Mouse (Mus musculus) stomach, postnatal 0 days (tissue): Measurements from ENCODE around the gene App. TPM values are rescaled to one million over a fixed set of nuclear protein-coding genes. Genes with fewer than 3 reads are reported as not detected.

Experiments used
- ATAC-seq: fragments of 200-750 bp; cut with Nextera tagmentation; 2 replicates; pipeline ENCODE4 v1.8.0; 2017; ENCODE audit not compliant: low FRiP score, low TSS enrichment
- DNase-seq: peaks from one replicate; pipeline ENCODE4 v3.0.0-alpha.2; 2016; ENCODE audit warnings: low spot score
- H3K27ac ChIP-seq: fragments of 300-500 bp; sonication (generic); replicated peaks from 2 replicates; pipeline ENCODE4 v1.5.1; 2014; ENCODE audit warnings: mild to moderate bottlenecking, control low read depth
- H3K27me3 ChIP-seq: fragments of 300-500 bp; sonication (generic); 2 replicates; pipeline ENCODE4 v1.6.1; 2014; ENCODE audit warnings: low read length; ENCODE audit not compliant: control insufficient read depth, insufficient read depth
- H3K36me3 ChIP-seq: fragments of 300-500 bp; sonication (generic); 2 replicates; pipeline ENCODE4 v1.6.1; 2014; ENCODE audit warnings: low read length, mixed read lengths; ENCODE audit not compliant: control insufficient read depth, insufficient read depth
- H3K4me1 ChIP-seq: fragments of 300-500 bp; sonication (generic); replicated peaks from 2 replicates; pipeline ENCODE4 v1.6.1; 2014; ENCODE audit warnings: antibody characterized with exemption; ENCODE audit not compliant: control insufficient read depth, insufficient read depth
- H3K4me2 ChIP-seq: fragments of 300-500 bp; sonication (generic); replicated peaks from 2 replicates; pipeline ENCODE4 v1.6.1; 2014; ENCODE audit warnings: low read depth, mild to moderate bottlenecking, control low read depth, moderate library complexity
- H3K4me3 ChIP-seq: fragments of 300-500 bp; sonication (generic); 2 replicates; pipeline ENCODE4 v1.5.1; 2014; ENCODE audit warnings: low read depth, low read length, control low read depth
- H3K9ac ChIP-seq: fragments of 300-500 bp; sonication (generic); 2 replicates; pipeline ENCODE4 v1.6.1; 2014; ENCODE audit warnings: mild to moderate bottlenecking, low read length, control low read depth, mixed read lengths
- H3K9me3 ChIP-seq: fragments of 300-500 bp; sonication (generic); 2 replicates; pipeline ENCODE4 v1.6.1; 2016; ENCODE audit warnings: low read length; ENCODE audit not compliant: control insufficient read depth
- CTCF ChIP-seq: IDR thresholded peaks from 2 replicates; pipeline ENCODE4 v1.5.1; 2016; ENCODE audit warnings: antibody characterized with exemption, low read depth, mild to moderate bottlenecking, moderate library complexity
- EP300 ChIP-seq: optimal IDR thresholded peaks from 2 replicates; pipeline ENCODE3; 2016; ENCODE audit warnings: antibody characterized with exemption
- WGBS: fragments of 180-500 bp; shearing (Covaris S2); extraction: QIAGEN DNeasy Blood & Tissue Kit; methylation state at CpG from one replicate; pipeline ENCODE4 v1.1.7; 2014; 5-methylcytosine and 5-hydroxymethylcytosine counted together
- polyA plus RNA-seq: library from polyadenylated mRNA; unstranded; fragments of >200 nt; fragmentation: Nextera tagmentation; extraction: Ambion mirVana; gene quantifications from 2 replicates; pipeline ENCODE4 v1.2.1, GENCODE M21; 2015

The App gene
- polyA plus RNA-seq, 1 experiment from 2014 or later, result 156 TPM

DNA sequence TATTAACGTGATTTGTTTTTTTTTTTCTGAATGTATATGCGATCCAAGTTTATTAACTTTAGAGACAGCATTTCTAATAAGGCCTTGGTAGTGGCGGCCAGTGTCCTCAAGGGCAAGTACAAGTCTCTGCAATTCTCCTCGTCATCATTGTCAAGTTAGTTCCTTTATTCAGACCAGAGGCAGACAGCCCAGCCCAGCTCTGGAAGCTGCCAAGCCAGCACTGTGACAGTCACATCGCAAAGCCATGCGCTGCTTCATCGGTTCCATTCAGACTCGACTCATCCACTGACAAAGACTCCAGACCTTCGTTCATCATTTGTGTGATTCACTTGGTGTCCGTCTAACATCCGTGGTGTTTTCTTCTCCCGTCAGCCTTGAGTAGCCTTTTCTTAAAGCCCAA is 100.9 kb downstream of the App start:
- no peaks in the 10 kb centered on the region for H3K9me3 ChIP-seq
- DNase-seq, result no peak
- TF ChIP-seq EP300 (no peak), CTCF (no peak)
- H3K4me3 ChIP-seq, result no peak overlapping the region
- no peaks in the 10 kb centered on the region for H3K4me1 ChIP-seq
- no peak overlapping the region for H3K9ac ChIP-seq
- ATAC-seq, result no peak
- no peak overlapping the region for H3K27ac ChIP-seq
- H3K4me2 ChIP-seq, result no peak overlapping the region
- WGBS, result 88% methylated on average over 12 of the region's 12 CpGs
- no peaks in the 10 kb centered on the region for H3K27me3 ChIP-seq
- no peaks in the 10 kb centered on the region; the same call in 1 of the 2 replicates for H3K36me3 ChIP-seq

DNA sequence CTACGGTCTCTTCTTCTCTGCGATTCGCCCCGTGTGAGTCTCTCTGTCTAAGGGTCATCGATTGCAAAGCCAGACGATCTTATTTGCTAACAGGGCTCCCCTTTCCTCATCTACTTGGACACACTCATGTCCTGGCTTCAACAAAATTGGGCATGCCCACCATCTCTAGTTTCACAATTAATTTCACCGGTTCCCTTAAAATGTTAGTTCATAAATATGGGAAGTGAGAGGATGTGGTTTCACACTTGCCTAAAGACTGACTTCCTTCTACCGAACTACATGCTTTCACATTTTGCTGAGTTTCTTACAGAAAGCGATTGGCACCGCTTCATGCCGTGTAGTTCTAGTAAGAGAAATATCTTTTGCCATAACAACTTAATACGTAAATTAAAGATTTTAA is 101.8 kb downstream of the App start:
- Histone ChIP-seq H3K9ac (no peak overlapping the region), H3K4me1 (no peaks in the 10 kb centered on the region), H3K27ac (no peak overlapping the region), H3K9me3 (no peaks in the 10 kb centered on the region), H3K4me3 (no peak overlapping the region), H3K27me3 (no peaks in the 10 kb centered on the region), H3K36me3 (no peaks in the 10 kb centered on the region; the same call in 1 of the 2 replicates), H3K4me2 (no peak overlapping the region)
- no peak for TF ChIP-seq CTCF
- TF ChIP-seq EP300, result no peak
- 94% methylated on average over 12 of the region's 12 CpGs for WGBS
- DNase-seq, result no peak
- no peak for ATAC-seq

DNA sequence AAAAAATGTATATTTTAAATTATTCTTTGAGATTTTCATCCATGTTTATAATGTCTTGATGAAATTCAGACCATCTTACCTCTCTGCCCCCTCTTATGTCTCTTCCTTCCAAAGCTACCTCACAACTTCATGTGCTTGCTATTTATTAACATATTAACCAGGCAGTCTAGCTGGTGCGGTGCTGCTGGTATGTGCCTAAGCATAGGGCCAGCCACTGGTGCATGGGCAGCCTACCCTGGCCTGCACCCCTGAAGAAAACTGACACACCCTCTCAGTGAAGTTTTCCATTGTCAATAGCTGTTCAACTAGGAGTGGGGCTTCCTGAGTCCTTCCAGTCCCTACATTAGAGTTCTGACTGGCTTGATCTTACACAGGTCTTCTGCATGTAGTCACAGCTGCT is 102.3 kb downstream of the App start:
- Histone ChIP-seq H3K4me1 (no peaks in the 10 kb centered on the region), H3K4me3 (no peak overlapping the region), H3K9ac (no peak overlapping the region), H3K27me3 (no peaks in the 10 kb centered on the region), H3K9me3 (no peaks in the 10 kb centered on the region), H3K4me2 (no peak overlapping the region), H3K36me3 (no peaks in the 10 kb centered on the region; the same call in 1 of the 2 replicates), H3K27ac (no peak overlapping the region)
- no peak for TF ChIP-seq CTCF
- TF ChIP-seq EP300, result no peak
- DNase-seq (no peak), ATAC-seq (no peak)
- WGBS, result 90% methylated on average over 1 of the region's 1 CpGs

DNA sequence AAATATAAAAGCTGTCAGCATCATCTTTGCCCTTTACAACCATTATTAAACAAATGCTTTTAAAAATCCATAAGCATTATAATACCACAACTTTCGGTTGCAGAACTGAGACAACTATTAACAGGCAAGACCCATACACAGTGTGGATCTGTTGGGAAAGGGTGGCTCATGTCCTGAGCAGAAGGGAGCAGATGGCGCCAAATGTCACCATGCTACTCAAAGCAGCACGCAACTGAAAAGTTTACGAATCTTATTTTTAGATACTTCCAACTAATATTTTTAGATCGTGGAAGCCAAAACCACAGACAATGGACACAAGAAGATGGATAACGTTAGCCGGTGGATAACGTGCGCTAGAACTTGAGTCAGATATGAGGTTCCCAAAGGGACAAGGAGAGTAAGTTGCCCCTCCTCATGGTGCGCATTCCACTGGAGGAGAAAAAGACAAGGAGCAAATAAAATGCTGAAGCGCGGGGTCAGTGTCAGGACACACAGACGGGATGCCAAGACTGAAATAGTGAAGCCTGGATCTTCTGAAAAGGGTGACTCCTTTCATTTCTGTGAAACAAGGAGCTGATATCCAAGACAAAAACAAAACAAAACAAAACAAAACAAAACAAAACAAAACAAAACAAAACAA is 106.2 kb downstream of the App start:
- H3K36me3 ChIP-seq, result no peaks in the 10 kb centered on the region
- no peaks in the 10 kb centered on the region for H3K27me3 ChIP-seq
- H3K27ac ChIP-seq, result no peak overlapping the region
- H3K9me3 ChIP-seq, result no peaks in the 10 kb centered on the region
- no peak overlapping the region for H3K4me2 ChIP-seq
- no peak overlapping the region for H3K4me3 ChIP-seq
- no peaks in the 10 kb centered on the region for H3K4me1 ChIP-seq
- ATAC-seq, result no peak
- no peak for TF ChIP-seq EP300
- TF ChIP-seq CTCF, result no peak
- no peak overlapping the region for H3K9ac ChIP-seq
- WGBS, result 68% methylated on average over 13 of the region's 13 CpGs
- DNase-seq, result no peak

DNA sequence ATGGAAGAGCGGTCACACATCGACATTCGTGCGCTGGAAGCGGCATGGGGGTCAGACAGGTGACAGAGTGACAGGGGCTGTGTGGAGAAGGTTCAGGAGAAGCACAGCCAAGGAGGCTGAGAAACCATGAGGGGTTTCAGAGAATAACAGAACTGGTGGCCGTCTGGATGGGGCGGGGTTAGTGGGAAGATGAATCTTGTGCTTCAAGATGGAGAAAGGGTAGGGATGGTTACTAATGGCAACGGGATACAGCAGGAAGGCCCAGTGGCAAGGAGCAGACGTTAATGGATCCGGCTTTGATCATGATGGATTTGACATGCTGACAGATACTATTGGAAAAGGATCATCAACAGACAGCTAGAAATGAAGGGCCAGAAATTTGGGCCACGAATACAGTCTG is 107.3 kb downstream of the App start:
- TF ChIP-seq CTCF (no peak), EP300 (no peak)
- Histone ChIP-seq H3K9ac (no peak overlapping the region), H3K4me2 (no peak overlapping the region), H3K4me1 (no peaks in the 10 kb centered on the region), H3K4me3 (no peak overlapping the region), H3K9me3 (no peaks in the 10 kb centered on the region), H3K36me3 (no peaks in the 10 kb centered on the region), H3K27me3 (no peaks in the 10 kb centered on the region), H3K27ac (no peak overlapping the region)
- WGBS, result 71% methylated on average over 11 of the region's 11 CpGs
- DNase-seq (no peak), ATAC-seq (no peak)

DNA sequence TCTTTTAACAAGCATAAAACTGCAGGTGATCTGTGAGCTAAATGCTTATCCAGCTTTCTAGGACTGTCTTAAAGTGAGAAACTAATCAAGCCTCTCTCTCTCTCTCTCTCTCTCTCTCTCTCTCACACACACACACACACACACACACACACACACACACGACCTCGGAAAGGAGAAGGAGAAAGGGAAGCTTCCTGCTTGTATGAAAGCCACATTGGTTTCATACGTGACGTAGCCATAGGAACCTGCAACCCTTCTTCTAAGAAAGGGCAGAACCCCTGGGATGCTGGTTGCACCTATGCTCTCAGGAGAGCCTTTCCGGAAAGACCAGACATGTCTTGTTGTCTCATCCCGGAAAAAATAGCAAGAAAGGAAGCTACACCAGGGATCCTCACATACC is 108.8 kb downstream of the App start:
- Histone ChIP-seq H3K4me2 (no peak overlapping the region), H3K36me3 (no peaks in the 10 kb centered on the region), H3K4me1 (no peaks in the 10 kb centered on the region), H3K9me3 (no peaks in the 10 kb centered on the region), H3K27me3 (no peaks in the 10 kb centered on the region), H3K9ac (no peak overlapping the region), H3K27ac (no peak overlapping the region), H3K4me3 (no peak overlapping the region)
- no peak for ATAC-seq
- TF ChIP-seq EP300, result no peak
- TF ChIP-seq CTCF, result no peak
- WGBS, result 79% methylated on average over 6 of the region's 6 CpGs
- no peak for DNase-seq
